Mouse (Mus musculus) T-helper 17 cell (primary cell): ENCODE measurements around the gene Lysmd1.

ENCODE experiments used
- in situ Hi-C, 2 experiments: fragments of 300-600 bp; cut with MboI, MseI; formaldehyde crosslinking; loops; 1 replicate in 1 of 2; 2 replicates in 1 of 2; pipeline ENCODE4 v1.15.1; 2025; ENCODE audit warnings: high pct_unique_total_duplicates in 2 of 2

Lysmd1 gene

DNA sequence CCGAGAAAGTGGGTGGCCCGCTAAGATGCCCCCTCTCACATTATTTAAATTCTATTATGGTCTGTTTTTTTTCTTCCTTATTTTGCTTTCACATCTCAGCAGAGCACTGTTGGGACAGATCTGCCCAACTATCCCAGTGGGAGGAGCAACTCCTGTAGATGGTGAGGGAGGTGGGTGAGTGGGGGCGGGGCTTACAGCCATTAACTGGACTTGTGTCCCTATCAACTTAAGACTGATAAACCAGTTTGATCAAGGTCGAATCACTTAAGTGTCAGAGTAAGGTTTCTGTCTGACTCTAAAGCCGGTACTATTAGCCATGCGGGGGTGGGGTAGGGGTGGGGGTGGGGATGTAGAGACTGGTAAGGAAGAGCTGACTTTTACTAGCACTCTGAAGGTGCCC lies 1.1 kb downstream of the Lysmd1 start:
- in situ Hi-C loops, result loop anchor here (5.0 kb wide), 1 partner anchor 1208 kb away; no protein-coding TSS in a partner anchor

DNA sequence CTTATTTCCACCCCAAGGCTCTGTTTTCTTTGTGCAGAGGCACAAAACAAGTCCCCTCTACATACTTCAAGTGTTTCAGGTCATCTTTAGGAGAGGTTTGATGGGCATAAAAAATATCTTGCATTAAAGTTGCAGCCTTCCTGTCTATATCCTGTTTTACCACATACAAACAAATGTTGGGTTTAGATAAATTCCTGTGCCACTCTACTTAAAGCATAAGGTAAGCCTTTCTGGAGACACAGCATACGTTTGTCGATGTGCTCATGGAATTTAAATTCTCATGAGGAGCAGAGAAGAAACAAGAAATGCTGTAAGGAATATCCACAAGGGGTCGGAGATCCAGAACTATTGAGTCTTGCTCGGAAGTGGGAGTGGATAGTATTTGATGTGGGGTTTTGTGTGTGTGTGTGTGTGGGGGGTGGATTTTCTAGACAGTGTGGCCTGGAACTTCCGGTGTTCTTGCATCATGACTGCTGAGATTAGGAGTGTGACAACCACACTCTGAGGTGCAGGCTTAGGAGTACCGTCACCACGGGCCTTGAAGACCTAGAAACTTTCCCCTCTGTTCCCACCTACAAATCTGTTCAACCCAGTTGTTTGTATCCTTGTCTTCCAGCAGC lies 1.7 kb downstream of the Lysmd1 start:
- in situ Hi-C loops, result loop anchor here (5.0 kb wide), 1 partner anchor 1208 kb away; no protein-coding TSS in a partner anchor

DNA sequence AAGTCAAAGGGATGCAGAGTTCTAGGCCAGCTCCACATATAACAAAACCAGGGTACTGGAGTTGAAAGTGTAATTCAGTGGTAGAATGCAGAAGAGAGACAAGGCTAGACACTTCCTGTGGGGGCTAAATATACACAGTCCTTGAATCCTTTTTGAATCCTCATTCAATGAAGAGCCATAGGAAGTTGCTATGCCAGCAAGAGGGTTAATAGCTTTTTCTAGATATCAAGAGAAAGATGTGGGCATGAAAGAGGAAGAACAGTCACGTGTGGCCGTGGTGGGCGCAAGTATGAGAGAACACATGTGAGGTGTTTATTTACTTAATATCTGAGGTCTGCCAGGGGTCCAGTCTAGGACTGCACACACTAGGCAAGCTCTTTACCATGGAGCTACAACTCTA lies 2.4 kb downstream of the Lysmd1 start:
- in situ Hi-C loops, result loop anchor here (5.0 kb wide), 1 partner anchor 1209 kb away; no protein-coding TSS in a partner anchor

DNA sequence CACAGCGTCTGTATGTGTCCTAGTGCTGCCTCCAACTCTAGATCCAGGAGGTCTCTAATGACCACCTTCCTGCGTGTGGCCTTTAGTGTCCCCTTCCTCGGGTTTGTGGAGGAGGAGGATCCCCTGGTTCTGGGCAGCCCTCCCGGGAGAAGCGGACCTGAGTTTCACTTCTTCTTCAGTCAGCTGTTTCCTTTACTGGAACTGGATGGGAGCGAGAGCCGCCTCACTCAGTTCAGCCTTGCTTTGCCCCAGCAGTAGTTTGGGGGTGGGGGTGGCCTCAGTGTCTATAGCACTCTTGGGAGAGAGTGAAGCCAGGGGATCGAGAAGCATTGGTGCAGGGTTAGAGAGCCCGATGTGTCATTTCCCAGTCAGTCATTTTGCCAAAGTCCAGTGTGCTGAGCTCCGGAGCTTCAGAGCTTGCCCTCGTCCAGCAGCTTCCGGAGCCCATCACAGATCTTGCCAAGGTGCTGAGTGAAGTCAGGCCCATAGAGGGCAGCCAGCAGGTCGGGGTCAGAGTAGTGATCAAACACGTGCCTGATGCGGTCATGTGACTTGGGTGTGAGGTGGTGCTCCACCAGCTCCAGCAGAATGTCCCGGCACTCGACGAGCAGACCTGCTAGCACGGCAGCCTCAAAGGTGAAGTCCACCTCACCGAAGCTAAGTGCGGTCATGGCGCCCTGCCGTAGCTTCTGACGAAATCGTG lies 5.8 kb downstream of the Lysmd1 start:
- in situ Hi-C loops, result loop anchor here (5.0 to 10.0 kb wide), 3 partner anchors 73 to 1212 kb away; no protein-coding TSS in a partner anchor

DNA sequence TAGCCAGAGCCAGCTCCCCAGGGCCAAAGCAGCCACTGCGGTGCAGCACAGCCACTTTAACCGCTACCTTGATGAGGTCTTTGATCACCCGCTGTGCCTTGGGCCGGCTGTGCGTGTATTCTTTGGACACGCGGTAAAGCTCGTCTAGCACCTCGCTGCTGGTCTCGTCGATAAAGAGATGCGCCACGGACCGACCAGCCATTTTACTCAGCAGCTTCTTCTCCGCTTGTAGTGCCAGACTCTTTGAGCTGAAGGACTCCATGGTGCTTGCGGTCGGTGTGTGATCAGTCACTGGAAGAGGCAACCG lies 6.4 kb downstream of the Lysmd1 start:
- in situ Hi-C loops, result loop anchor here in 1 of 2 experiments (5.0 to 10.0 kb wide), 2 partner anchors 72 to 125 kb away; no protein-coding TSS in a partner anchor

DNA sequence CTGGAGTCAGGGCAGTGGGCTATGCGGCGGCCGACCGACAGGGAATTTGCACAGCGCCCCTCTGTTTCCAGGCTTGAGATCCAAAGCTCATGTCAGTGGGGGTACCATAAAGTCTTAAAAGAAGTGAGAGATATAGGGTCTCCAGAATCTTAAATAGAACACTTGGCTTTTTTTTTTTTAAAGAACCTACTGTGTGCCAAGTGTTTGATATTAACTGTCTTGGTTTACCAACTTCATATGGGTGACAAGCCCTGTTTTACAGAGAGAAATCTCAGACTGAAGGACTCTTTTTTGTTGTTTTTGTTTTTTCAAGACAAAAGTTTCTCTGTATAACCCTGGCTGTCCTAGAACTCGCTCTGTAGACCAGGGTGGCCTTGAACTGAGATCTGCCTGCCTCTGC lies 6.9 kb downstream of the Lysmd1 start:
- in situ Hi-C loops, result loop anchor here in 1 of 2 experiments (5.0 to 10.0 kb wide), 2 partner anchors 72 to 124 kb away; no protein-coding TSS in a partner anchor

DNA sequence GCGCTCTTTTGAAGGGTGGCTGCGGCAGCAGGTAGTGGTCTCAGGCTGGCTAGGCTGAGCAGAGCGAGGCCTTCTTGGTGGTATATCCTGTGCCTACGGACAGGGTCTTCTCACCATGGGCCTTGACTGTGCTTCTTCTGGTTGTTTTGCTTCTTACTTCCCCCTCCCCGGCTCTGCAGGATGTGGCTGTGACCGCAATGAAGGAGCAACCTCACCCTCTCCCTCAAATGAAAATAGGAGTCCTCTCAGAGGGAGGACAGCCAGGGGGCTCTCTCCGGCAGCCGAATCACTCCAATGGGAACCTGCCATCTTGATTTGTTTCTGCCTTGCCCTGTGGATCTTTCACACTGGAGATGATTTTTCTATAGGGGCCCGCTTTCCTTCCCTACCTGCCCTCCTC lies 7.6 kb downstream of the Lysmd1 start:
- in situ Hi-C loops, result loop anchor here in 1 of 2 experiments (5.0 to 10.0 kb wide), 2 partner anchors 71 to 123 kb away; no protein-coding TSS in a partner anchor

DNA sequence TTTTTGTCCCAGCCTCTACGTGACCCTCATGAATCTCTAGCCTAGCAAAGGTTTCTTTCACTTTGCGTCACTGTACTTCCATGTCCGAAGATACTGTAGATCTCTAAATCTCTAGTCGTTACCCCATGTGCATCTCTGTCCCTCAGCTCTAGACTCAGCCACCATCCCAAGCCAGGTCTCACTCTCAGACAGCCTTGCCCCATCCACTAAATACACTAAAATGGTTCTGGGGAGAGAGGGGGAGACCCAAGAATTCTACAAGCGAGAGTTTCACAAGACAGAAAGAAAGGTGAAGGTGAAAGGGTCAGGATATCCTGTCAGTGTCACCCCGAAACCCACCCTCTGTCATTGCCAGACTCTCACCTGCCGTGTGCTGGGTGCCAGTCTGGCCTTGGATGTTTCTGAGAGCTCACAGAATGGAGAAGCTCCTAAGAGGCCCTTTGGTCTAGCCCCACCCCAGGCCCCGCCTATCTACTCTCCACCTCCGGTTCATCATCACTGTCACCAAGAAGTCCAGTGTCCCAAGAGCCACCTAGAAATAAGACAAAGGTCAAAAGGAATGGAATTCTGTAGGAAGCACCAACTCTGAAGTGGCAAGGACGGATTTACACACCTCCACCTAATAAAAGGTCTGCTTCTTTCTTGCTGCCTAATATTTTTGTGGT lies 8.2 kb downstream of the Lysmd1 start, which contains the start of gene Tnfaip8l2:
Gene Tnfaip8l2 (minus strand): TSS at position 409 of the 665 bp plus-strand sequence.
- in situ Hi-C loops, result loop anchor here in 1 of 2 experiments (5.0 to 10.0 kb wide), 2 partner anchors 70 to 123 kb away; no protein-coding TSS in a partner anchor

DNA sequence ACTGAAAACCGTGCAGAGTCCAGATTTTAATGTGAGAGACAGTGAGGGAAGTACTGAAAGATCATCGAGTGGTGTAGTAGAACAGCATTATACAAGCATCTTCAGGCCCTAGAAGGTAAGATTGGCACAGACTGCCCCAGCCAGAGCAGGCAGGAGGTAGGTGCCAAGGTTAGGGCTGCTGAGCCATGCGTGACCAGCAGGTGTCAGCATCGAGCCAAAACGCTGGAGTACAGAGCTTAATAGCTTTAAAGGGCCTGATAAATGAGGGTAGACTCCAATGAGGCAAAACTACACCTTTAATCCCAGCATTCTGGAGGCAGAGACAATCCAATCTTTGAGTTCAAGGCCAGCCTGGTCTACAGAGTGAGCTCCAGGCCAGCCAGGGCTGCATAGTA lies 8.7 kb downstream of the Lysmd1 start:
- in situ Hi-C loops, result loop anchor here in 1 of 2 experiments (5.0 to 10.0 kb wide), 2 partner anchors 70 to 122 kb away; no protein-coding TSS in a partner anchor

DNA sequence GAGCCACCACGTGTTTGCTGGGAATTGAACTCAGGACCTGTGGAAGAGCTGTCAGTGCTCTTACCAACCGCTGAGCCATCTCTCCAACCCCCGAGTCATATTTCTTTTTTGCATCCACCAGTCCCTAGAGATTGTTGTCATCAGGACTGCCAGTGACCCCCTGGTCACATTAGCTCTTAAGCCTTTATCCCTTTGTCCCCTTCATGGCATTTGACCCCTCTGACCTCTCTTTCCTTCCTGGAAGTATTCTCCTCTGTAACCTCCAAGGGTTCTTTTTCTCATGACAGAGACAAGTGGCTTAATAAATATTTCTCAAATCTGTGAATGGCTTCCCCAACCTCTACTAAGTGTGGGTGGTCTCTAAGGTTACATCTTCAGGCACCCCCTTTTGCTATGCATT lies 14.0 kb downstream of the Lysmd1 start:
- in situ Hi-C loops, result loop anchor here in 1 of 2 experiments (10.0 kb wide), 1 partner anchor 117 kb away; no protein-coding TSS in a partner anchor

DNA sequence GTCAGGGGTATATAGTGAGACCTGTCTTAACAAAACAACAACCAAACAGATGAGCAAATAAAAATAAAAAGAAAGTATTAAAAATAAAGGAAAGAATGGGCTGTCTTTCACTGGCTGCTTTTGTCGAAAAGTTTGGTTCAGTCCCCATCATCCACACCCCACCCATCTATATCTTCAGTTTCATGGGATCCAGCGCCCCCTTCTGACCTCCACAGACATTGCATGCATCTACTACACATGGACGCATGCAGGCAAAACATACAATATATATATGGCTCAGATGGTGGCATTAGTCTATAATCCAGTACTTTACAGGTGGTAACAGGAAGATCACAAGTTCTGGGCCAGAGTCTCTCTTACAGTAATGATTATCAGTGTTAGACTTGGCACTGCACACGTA lies 20.0 kb downstream of the Lysmd1 start:
- in situ Hi-C loops, result no loop called here

DNA sequence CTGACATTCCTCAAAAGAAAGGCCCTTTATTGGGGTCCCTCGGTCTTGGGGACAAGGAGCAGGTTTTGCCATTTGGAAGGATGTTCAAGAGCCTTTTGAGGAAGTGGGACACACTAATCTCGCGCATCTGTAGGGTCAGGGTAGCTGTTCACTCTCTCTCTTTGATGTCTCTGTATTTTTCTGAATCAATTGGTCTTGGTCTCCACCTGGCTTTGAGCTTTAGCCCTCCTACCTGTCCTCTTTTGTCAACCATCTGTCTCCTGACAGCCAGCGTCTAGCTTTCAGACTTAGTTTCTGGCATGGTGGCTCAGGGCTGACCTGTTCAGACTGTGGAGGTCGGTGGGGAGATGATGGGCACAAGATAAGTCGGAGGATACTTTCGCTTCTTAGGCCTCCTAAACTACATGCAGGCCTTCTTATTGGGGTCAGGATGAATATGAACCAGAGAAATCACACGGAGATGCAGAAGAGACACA lies 25.7 kb downstream of the Lysmd1 start:
- in situ Hi-C loops, result no loop called here

DNA sequence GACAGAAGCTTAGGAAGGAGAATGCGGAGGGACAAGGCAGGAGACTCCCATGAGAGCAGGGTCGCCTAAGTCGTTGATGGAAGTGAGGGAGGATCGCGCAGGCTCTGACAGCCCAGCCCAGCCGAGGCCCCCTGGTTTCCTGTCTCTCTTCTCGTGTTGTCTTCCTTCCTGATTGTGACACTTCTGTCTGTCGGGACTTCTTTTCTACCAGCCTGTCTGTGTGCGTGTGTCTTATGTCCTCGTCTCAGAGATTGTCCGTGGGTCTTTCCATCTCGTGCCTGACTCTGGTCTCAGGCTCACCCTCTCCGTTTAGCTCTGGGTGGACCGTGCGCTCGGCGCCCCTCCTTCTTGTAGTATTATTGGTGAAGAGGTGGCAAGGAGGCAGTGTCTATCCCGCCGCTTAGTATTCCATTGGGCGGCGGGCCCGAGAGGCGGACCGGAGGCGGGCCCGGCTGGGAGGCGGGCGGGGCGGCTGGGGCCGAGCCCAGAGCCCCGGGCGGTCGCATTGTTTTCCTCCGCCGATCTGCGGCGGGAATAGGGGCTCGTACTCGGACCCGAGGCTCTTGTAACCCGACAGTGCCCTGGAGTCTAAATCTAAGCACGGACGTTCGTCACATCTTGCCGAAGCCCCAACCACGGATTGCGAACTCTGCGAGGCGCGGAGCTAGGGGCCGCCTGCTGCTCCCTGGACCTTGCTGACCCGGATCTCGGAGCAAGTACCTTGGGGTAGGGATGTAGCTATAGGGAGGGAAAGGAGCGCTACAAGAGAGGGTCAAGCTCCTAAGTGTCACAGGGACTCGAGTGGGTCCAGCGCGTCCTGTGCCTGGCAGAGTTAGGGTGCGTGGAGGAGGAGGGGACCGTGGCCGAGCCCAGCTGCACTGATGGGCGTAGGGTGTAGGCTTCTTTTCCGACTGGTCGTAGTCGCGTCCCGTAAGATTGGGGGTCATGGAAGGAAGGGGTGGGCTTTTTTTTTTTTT lies 26.4 kb downstream of the Lysmd1 start, which contains the start of gene Sema6c:
Gene Sema6c (plus strand): TSS at position 471 of the 977 bp plus-strand sequence.
- in situ Hi-C loops, result no loop called here

DNA sequence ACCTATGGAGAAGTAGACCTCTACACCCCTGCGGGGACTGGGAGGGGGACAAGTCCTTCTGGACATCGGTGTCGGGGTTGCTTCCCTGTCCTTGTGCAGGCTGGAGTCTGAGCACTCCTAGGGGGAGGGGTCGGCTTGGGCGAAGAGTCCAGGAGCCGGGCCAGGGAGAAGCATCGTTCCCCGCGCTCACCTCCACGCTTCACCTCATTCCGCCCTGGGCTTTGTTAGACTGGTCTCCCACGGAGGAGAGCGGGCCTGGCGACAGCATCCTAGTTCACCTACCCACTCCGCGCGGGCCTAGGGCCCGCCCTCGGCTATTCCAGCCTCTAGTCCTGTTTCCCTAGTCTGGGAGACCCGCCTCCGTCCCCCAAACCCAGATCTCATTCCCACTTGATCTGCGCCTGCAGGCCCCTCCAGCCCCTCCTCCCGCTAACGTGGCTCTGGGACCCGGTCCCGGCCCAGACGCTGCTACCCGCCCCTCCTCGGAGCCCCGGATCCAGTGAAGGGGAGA lies 27.2 kb downstream of the Lysmd1 start:
- in situ Hi-C loops, result no loop called here

DNA sequence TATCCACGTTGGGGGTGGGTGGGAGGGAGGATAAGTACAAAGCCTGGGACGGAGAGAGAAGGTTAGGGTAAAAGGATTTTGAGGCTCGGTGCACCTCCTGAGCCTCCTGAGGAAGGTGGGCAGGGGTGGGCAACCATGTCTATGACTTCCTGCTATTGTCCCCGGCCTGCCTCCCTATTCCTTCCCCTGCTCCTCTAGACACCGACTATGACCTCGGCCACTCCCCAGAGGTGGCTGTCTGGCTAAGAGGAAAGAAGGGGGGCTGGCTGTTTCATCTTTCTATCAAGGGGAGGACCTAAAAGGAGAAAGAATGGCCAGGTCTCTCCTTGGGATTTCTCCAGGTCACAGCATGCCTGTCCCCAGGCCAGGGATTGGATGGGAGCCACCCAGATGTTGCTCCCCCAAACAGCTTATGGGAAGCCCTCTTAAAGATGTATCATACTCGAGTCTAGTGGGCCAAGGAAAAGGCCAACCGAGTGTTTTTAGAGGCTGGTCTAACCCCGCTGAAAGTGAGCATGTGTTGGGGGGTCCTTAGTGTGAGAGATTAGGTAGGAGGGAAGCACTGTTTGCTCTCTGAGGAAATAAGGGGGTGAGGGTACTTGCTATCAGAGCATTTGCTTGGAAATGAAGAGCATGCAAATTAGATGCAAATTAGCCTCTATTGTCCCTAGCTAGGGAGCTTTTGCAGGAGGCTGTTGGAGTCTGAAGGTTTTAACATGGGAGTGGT lies 27.9 kb downstream of the Lysmd1 start:
- in situ Hi-C loops, result no loop called here

DNA sequence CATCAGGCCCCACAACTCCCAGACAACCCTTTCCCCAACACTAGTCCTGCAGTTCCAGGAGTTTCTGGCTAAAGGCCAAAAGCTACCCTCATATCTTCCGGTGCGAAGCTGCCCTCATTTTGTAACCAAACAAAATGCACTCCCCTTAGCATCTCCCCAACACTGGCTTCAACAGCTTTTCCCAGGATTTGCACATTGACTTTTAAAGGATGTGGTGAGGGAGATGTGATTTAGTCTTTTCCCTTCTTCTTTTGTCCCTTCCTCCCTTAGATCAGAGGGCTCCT lies 28.4 kb downstream of the Lysmd1 start:
- in situ Hi-C loops, result no loop called here

DNA sequence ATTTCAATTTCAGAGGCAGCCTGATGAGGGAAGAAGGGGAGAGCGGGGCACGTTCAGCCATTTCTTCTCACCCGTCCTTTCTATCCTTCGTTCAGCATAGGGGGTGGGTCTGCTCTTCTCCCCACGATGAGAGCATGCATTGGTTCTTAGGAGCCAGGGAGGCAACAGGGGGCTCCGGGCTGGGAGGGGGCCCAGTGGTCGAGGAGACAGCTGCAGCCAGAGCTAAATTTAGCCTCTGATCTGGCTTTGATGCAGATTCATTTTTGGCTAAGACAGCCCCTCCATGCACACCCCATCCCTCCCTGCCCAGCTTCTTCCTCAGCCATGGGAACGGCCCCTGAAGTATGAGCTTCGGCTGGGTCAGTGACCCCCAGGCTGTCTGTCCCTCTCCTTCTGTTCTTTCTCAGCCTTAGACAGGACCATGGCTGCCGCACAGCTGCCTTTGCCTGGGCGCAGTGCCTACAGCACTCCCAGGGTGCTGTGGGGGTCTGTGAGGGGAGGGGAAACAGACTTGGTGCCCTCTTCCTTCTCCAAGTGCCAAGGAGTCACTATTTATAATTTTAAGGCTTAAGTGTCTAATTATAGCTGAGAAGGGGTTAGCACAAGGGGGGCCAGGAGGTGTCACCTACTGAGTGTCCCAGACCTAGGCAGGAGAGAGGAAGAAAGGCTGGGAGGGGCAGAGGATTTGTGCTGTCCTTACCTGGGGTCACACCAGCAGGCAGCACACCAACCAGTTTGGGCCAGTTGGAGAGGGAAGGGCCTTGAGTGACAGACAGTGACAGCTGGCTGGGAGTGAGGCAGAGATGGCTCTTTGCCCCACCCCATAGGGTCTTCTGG lies 29.7 kb downstream of the Lysmd1 start:
- in situ Hi-C loops, result no loop called here

DNA sequence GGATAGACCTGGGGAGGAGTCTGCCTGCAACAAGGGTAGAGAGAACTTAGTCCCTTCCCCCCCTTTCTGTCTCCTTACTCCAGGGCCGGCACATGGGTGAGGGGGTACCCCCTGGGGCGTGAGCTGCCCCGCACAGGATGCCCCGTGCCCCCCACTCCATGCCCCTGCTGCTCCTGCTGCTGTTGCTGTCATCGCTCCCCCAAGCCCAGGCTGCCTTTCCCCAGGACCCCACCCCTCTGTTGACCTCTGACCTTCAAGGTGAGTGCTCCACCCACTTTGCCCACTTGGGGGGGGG lies 30.3 kb downstream of the Lysmd1 start:
- in situ Hi-C loops, result no loop called here

DNA sequence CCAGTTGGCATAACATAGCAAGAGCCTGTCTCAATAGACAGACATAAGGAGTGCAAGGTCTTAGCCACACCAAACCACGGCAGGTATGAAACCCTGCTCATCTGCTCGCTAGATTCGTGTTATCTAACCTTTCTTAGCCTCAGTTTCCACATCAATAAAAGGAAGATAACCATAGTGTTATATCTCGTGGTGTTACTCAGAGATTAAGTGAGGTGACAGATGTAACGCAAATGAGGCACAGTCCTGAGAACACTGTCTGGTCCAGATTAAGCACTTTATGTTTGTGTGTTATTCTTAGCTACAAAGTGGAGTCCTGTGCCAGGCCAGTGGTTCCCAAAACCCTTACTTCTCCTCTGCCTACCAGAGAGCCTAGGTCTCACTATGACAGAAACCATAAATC lies 31.0 kb downstream of the Lysmd1 start:
- in situ Hi-C loops, result no loop called here
